Mouse (Mus musculus): ENCODE results near the gene Sept9.

DNA sequence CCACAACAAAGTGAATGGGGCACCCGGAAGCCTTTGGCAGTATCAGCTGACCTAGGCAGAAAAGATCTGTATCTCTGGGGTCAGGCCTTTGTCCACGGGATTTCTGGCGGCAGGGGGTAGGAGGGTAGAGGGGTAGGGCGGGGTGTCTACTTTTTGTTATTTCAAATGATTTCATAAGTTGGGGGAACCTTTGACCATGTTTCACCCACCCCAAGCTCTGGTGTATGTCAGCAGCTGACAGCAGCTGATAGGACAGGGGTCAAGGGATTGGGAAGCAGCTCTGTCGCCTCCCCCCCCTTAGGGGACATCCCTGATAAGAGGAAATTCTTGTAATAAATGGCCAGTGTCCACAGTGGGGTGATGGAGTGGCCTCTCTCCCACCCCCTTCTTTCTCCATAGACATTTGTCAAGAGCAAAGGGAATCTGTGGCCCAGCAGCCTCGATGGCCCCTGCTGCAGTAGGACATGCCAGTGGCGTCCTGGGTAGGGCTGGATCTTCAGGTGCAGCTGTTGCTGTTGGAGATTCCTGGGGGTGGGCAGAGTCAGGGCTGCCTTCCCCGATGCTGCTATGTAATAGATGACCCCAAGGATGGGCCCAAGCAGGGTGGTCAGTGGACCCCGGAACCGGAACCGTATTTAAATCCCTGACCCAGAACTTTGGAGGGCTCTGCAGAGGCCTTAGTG is 145.0 kb downstream of the Sept9 start:
- no peak for TF ChIP-seq TAL1 (IDR thresholded peaks at IDR 0.05; ENCODE audit: low read length)
- no peak for TF ChIP-seq GATA1 (IDR thresholded peaks at IDR 0.05; ENCODE audit: low read length)
